Mouse (Mus musculus) hindbrain, embryonic 12.5 days (tissue): ENCODE measurements at regions not wholly inside any gene's neighbourhood (a gene's known extent, or its start where the extent isn't known, plus 50 kb on each side); places are given as distances from the start of the nearest gene placed in this dataset.

Source experiments
- ATAC-seq: fragments of 200-750 bp; cut with Nextera tagmentation; 2 replicates; pipeline ENCODE4 v1.8.0; 2017; ENCODE audit warnings: moderate TSS enrichment; ENCODE audit not compliant: low FRiP score
- H3K27ac ChIP-seq: fragments of 300-500 bp; sonication (generic); 2 replicates; pipeline ENCODE4 v1.5.1; 2016; ENCODE audit warnings: mild to moderate bottlenecking
- H3K27me3 ChIP-seq: fragments of 300-500 bp; sonication (generic); 2 replicates; pipeline ENCODE4 v1.6.1; 2016; ENCODE audit warnings: mild to moderate bottlenecking
- H3K36me3 ChIP-seq: fragments of 300-500 bp; sonication (generic); 2 replicates; pipeline ENCODE4 v1.6.1; 2016; ENCODE audit warnings: mild to moderate bottlenecking
- H3K4me1 ChIP-seq: fragments of 300-500 bp; sonication (generic); 2 replicates; pipeline ENCODE4 v1.6.1; 2016
- H3K4me2 ChIP-seq: fragments of 300-500 bp; sonication (generic); replicated peaks from 2 replicates; pipeline ENCODE4 v1.6.1; 2016; ENCODE audit warnings: mild to moderate bottlenecking
- H3K4me3 ChIP-seq: fragments of 300-500 bp; sonication (generic); 2 replicates; pipeline ENCODE4 v1.5.1; 2016; ENCODE audit warnings: mild to moderate bottlenecking
- H3K9ac ChIP-seq: fragments of 300-500 bp; sonication (generic); 2 replicates; pipeline ENCODE4 v1.6.1; 2016; ENCODE audit warnings: mild to moderate bottlenecking, moderate library complexity
- H3K9me3 ChIP-seq: fragments of 300-500 bp; sonication (generic); replicated peaks from 2 replicates; pipeline ENCODE4 v1.6.1; 2016; ENCODE audit warnings: mild to moderate bottlenecking
- whole genome bisulfite sequencing: fragments of 180-500 bp; shearing (Covaris S2); methylation state at CpG from one replicate; pipeline ENCODE4 v1.1.7; 2016; 5-methylcytosine and 5-hydroxymethylcytosine counted together

GRCm38 (mm10) chr7:72715401-72715800, 409.0 kb upstream of the Mctp2 start:
- ATAC-seq = no peak
- no peak overlapping the region for H3K27ac ChIP-seq
- no peak overlapping the region for H3K4me2 ChIP-seq
- no peaks in the 10 kb centered on the region for H3K36me3 ChIP-seq
- 60% methylated on average over 5 of the region's 5 CpGs for WGBS
- no peak overlapping the region for H3K4me3 ChIP-seq
- H3K4me1 ChIP-seq = no peaks in the 10 kb centered on the region
- no peaks in the 10 kb centered on the region for H3K27me3 ChIP-seq
- no peaks in the 10 kb centered on the region for H3K9me3 ChIP-seq
- H3K9ac ChIP-seq = no peak overlapping the region

- ATAC-seq = no peak
- Histone ChIP-seq H3K4me2 (no peak overlapping the region), H3K9ac (no peak overlapping the region), H3K27me3 (no peaks in the 10 kb centered on the region), H3K4me1 (no peaks in the 10 kb centered on the region), H3K4me3 (no peak overlapping the region), H3K36me3 (no peaks in the 10 kb centered on the region), H3K27ac (no peak overlapping the region), H3K9me3 (no peaks in the 10 kb centered on the region)
- WGBS = 62% methylated on average over 1 of the region's 1 CpGs
Observed at GRCm38 (mm10) chr7:72716051-72716450, 409.6 kb upstream of the Mctp2 start.

GRCm38 (mm10) chr7:72726214-72726854, 419.9 kb upstream of the Mctp2 start:
- H3K36me3 ChIP-seq = no peaks in the 10 kb centered on the region
- no peaks in the 10 kb centered on the region for H3K27me3 ChIP-seq
- no peak overlapping the region for H3K4me2 ChIP-seq
- no peak overlapping the region for H3K9ac ChIP-seq
- no peaks in the 10 kb centered on the region for H3K9me3 ChIP-seq
- 69% methylated on average over 9 of the region's 9 CpGs for WGBS
- no peak overlapping the region for H3K4me3 ChIP-seq
- no peak for ATAC-seq
- H3K27ac ChIP-seq = no peak overlapping the region
- no peaks in the 10 kb centered on the region for H3K4me1 ChIP-seq

DNA sequence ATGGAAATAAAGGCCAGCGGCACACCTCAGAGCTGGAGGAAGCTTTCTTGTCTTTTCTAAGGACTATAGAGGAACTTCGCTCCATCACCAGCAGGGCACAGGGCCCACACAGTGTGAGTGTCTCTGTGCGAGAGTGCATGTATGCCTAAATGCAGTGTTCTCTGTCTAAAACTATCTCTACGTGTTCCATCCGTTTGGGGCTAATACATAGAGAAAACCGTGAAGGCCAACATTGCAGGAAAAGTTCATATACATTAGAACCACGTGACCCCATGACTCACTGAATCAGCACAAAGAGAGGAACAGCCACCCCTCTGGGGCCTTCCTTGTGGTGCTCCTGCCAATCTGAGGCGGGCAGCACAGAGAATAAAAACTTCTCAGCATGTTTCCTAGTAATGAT, 431.4 kb upstream of the Mctp2 start:
- no peak overlapping the region for H3K9ac ChIP-seq
- peak overlapping the region; percentile 73 for H3K27ac ChIP-seq
- H3K36me3 ChIP-seq = no peaks in the 10 kb centered on the region
- no peaks in the 10 kb centered on the region for H3K9me3 ChIP-seq
- no peak overlapping the region for H3K4me3 ChIP-seq
- WGBS = 37% methylated on average over 8 of the region's 8 CpGs
- H3K4me2 ChIP-seq = no peak overlapping the region
- H3K4me1 ChIP-seq = peaks cover 17% of the 10 kb centered on the region
- H3K27me3 ChIP-seq = no peaks in the 10 kb centered on the region
- ATAC-seq = peak; percentile 74

DNA sequence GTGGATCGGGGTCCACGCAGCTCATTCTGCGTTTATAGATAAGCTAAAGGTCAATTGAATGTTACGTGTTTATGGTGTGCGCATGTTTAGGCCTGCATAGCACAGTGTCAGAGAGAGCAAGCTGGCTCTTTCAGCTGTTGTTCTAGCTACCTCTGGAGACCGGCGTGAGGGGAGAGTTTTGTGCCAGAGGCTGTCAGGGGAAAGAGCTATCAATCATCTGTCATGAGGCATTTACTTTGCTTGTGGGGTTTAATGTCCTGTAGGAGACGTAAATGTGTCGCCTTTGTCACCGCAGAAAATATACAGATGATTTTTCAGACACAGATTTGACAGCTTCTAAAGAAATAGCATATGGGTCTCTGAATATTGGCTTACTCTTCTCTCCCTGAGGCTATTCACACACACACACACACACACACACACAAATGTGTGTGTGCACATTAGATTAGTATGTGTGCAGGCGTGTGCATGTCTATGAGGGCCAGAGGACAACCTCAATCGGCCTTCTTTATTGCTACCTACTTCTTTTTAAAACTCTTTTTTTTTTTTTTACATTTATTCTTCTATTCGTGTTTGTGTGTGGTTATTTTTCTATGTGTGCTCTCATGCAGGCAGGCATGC, 432.0 kb upstream of the Mctp2 start:
- Histone ChIP-seq H3K9me3 (no peaks in the 10 kb centered on the region), H3K27me3 (no peaks in the 10 kb centered on the region), H3K4me2 (no peak overlapping the region), H3K4me1 (peaks cover 17% of the 10 kb centered on the region), H3K9ac (no peak overlapping the region), H3K27ac (peak overlapping the region; percentile 73), H3K4me3 (no peak overlapping the region), H3K36me3 (no peaks in the 10 kb centered on the region)
- 40% methylated on average over 13 of the region's 13 CpGs for WGBS
- ATAC-seq = peak; percentile 90

DNA sequence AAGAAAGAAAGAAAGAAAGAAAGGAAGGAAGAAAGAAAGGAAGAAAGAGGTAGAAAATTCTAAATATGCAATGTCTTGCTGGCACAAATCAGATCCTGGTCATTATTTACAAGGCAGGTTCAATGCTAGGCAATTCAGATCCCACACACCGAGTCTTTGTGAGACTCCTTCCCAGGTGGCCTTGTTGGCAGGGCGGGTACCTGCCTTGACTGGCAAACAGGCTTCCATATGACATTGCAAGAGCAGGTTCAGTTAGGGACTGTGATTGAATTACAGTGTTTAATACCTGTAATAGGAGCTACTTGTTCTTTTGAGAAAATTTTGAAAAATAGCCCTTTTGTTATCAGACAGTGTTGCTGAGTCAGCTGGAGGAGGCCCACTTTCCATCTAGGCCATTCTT, 436.0 kb upstream of the Mctp2 start:
- Histone ChIP-seq H3K27ac (no peak overlapping the region), H3K4me2 (no peak overlapping the region), H3K9ac (no peak overlapping the region), H3K4me1 (peaks cover 15% of the 10 kb centered on the region), H3K36me3 (no peaks in the 10 kb centered on the region), H3K9me3 (no peaks in the 10 kb centered on the region), H3K4me3 (no peak overlapping the region), H3K27me3 (no peaks in the 10 kb centered on the region)
- WGBS = 79% methylated on average over 2 of the region's 2 CpGs
- no peak for ATAC-seq

- Histone ChIP-seq H3K36me3 (no peaks in the 10 kb centered on the region), H3K9me3 (no peaks in the 10 kb centered on the region), H3K4me3 (no peak overlapping the region), H3K9ac (no peak overlapping the region), H3K4me1 (peaks cover 5% of the 10 kb centered on the region; the same call in 1 of the 2 replicates), H3K4me2 (no peak overlapping the region), H3K27me3 (no peaks in the 10 kb centered on the region), H3K27ac (no peak overlapping the region)
- peak; percentile 63 for ATAC-seq
- whole genome bisulfite sequencing = 41% methylated on average over 10 of the region's 10 CpGs
Observed at GRCm38 (mm10) chr7:72751501-72751917, 445.1 kb upstream of the Mctp2 start.

DNA sequence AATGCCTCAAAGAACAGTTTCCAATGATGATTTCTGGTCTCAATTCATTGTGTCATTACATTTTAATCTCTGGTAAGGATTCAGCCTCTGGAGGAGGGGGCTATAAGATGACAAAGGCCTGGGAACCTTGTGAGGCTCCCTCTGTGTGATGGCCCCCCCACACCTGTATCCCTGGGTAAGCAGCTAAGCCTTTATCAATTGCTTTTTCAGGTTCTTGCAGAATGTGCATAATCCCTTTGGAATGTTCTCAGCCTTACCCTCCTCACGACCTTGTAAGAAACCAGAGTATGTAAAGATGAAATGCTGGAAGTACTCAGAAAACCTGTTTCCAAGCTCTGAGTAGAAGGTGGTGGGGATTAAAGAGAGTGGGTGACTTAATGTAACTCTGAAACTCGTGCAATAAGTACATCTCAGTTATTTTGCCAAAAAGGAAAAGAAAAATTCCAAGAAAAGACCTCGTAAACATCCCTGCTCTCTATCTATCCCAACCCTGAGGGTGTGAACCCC, 446.7 kb upstream of the Mctp2 start:
- WGBS = 73% methylated on average over 3 of the region's 3 CpGs
- ATAC-seq = no peak
- H3K27ac ChIP-seq = no peak overlapping the region
- H3K4me2 ChIP-seq = no peak overlapping the region
- H3K4me3 ChIP-seq = no peak overlapping the region
- H3K36me3 ChIP-seq = no peaks in the 10 kb centered on the region
- no peaks in the 10 kb centered on the region for H3K27me3 ChIP-seq
- peaks cover 5% of the 10 kb centered on the region; the same call in 1 of the 2 replicates for H3K4me1 ChIP-seq
- no peak overlapping the region for H3K9ac ChIP-seq
- no peaks in the 10 kb centered on the region for H3K9me3 ChIP-seq

- no peaks in the 10 kb centered on the region for H3K27me3 ChIP-seq
- H3K9me3 ChIP-seq = no peaks in the 10 kb centered on the region
- 50% methylated on average over 1 of the region's 1 CpGs for WGBS
- H3K4me2 ChIP-seq = no peak overlapping the region
- no peak overlapping the region for H3K27ac ChIP-seq
- H3K4me3 ChIP-seq = no peak overlapping the region
- no peak for ATAC-seq
- H3K9ac ChIP-seq = no peak overlapping the region
- H3K4me1 ChIP-seq = no peaks in the 10 kb centered on the region
- no peaks in the 10 kb centered on the region for H3K36me3 ChIP-seq
Observed at GRCm38 (mm10) chr7:72762711-72763110, 456.3 kb upstream of the Mctp2 start.

GRCm38 (mm10) chr7:72768705-72769104, 462.3 kb upstream of the Mctp2 start:
- no peak for ATAC-seq
- Histone ChIP-seq H3K4me1 (peaks cover 7% of the 10 kb centered on the region; the same call in 1 of the 2 replicates), H3K9ac (no peak overlapping the region), H3K27ac (no peak overlapping the region), H3K27me3 (no peaks in the 10 kb centered on the region), H3K36me3 (no peaks in the 10 kb centered on the region), H3K4me3 (no peak overlapping the region), H3K9me3 (no peaks in the 10 kb centered on the region), H3K4me2 (no peak overlapping the region)
- WGBS = 70% methylated on average over 4 of the region's 4 CpGs

DNA sequence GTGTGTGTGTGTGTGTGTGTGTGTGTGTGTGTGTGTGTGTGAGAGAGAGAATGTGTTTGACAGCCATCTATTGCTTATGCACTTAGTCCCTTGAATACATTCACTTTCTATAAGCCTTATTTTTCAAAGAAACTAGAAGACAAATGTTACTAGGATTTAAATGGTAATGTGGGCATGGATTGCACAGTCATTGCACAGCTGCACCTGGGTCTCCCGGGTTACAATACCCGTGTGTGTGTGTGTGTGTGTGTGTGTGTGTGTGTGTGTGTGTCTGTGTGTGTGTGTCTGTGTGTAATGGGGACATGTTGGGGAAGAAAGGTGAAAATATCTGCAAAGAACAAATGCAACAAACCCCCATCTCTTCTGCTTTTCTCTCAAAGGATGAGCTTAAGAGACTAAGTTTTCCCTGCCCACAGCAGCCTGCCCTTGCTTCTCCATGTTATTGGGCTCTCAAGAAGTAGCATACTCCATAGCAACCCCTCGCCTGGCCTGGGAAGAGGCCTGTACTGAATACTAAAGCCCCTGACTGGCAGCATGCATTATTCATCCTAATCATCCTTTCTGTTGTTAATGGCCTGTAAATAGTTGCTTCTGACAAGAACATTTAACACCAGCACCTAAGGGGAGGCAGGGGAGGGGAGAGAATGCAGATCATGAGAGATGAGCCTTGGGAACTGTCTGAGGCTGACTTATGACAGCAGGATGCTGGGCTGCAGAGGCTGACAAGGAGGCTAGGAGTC, 467.8 kb upstream of the Mctp2 start:
- Histone ChIP-seq H3K27ac (peak overlapping the region; percentile 74), H3K9me3 (no peaks in the 10 kb centered on the region), H3K4me3 (no peak overlapping the region), H3K4me2 (no peak overlapping the region), H3K27me3 (no peaks in the 10 kb centered on the region), H3K9ac (no peak overlapping the region), H3K4me1 (peaks cover 13% of the 10 kb centered on the region), H3K36me3 (no peaks in the 10 kb centered on the region)
- ATAC-seq = peak; percentile 97
- 20% methylated on average over 3 of the region's 3 CpGs for WGBS

DNA sequence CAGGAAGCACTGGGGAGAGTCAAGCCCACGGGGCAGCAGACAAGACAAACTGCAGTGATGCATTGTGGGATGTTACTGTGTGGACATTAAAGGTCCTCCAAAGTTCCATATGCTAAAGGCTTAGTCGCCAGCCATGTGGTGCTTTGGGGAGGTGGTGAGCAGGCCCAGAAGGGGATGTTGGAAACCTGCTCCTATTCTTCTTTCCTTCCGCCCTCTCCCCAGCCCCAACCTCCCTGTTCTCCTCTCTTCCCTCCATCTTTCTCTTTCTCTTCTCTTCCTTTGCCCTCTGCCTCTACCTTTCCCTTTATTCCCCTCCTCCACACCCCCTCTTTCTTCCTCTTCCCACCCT, 468.3 kb upstream of the Mctp2 start:
- Histone ChIP-seq H3K9me3 (no peaks in the 10 kb centered on the region), H3K27ac (peak overlapping the region; percentile 74), H3K4me3 (no peak overlapping the region), H3K36me3 (no peaks in the 10 kb centered on the region), H3K9ac (no peak overlapping the region), H3K4me2 (no peak overlapping the region), H3K4me1 (peaks cover 13% of the 10 kb centered on the region), H3K27me3 (no peaks in the 10 kb centered on the region)
- WGBS = 32% methylated on average over 3 of the region's 3 CpGs
- no peak; the same call in 1 of the 2 replicates for ATAC-seq
